Mouse (Mus musculus): ENCODE results near the gene Tmem131.
"Not testable (repeated sequence)": the region's sequence is repeated elsewhere in the genome, so short reads cannot be mapped to it uniquely, and the experiment has no call there.

Gene Tmem131

GRCm38 (mm10) chr1:36915200-36915580 is 28.3 kb downstream of the Tmem131 start:
- DNase-seq, result no peak

GRCm38 (mm10) chr1:36914455-36915199 is 28.8 kb downstream of the Tmem131 start:
- DNase-seq, result peak; percentile 64

GRCm38 (mm10) chr1:36913806-36914205 is 29.7 kb downstream of the Tmem131 start:
- no peak for DNase-seq

- no peak for DNase-seq
These were observed 31.2 kb downstream of the Tmem131 start for GRCm38 (mm10) chr1:36912239-36912638.

- DNase-seq, result no peak
These were observed 31.9 kb downstream of the Tmem131 start for GRCm38 (mm10) chr1:36911603-36912002.

GRCm38 (mm10) chr1:36910397-36910796 is 33.1 kb downstream of the Tmem131 start:
- DNase-seq, result no peak

GRCm38 (mm10) chr1:36909965-36910364 is 33.5 kb downstream of the Tmem131 start:
- not testable (repeated sequence) for DNase-seq

- DNase-seq, result no peak
These were observed 38.2 kb downstream of the Tmem131 start for GRCm38 (mm10) chr1:36905216-36905615.

GRCm38 (mm10) chr1:36904489-36904888 is 39.0 kb downstream of the Tmem131 start:
- no peak for DNase-seq

GRCm38 (mm10) chr1:36904084-36904451 is 39.4 kb downstream of the Tmem131 start:
- no peak for DNase-seq

GRCm38 (mm10) chr1:36903376-36904083 is 39.9 kb downstream of the Tmem131 start:
- no peak for DNase-seq

- DNase-seq, result no peak
These were observed 40.7 kb downstream of the Tmem131 start for GRCm38 (mm10) chr1:36902533-36903315.

GRCm38 (mm10) chr1:36899622-36900021 is 43.8 kb downstream of the Tmem131 start:
- DNase-seq, result no peak

GRCm38 (mm10) chr1:36896423-36896822 is 47.0 kb downstream of the Tmem131 start:
- DNase-seq, result no peak

- no peak for DNase-seq
These were observed 48.0 kb downstream of the Tmem131 start for GRCm38 (mm10) chr1:36895452-36895851.

- no peak for DNase-seq
These were observed 49.3 kb downstream of the Tmem131 start for GRCm38 (mm10) chr1:36894136-36894535.

GRCm38 (mm10) chr1:36893720-36894119 is 49.7 kb downstream of the Tmem131 start:
- not testable (repeated sequence) for DNase-seq

GRCm38 (mm10) chr1:36893146-36893545 is 50.3 kb downstream of the Tmem131 start:
- peak; percentile 28 for DNase-seq

GRCm38 (mm10) chr1:36892461-36892860 is 51.0 kb downstream of the Tmem131 start:
- DNase-seq, result no peak

- no peak for DNase-seq
These were observed 54.5 kb downstream of the Tmem131 start for GRCm38 (mm10) chr1:36889016-36889415.

GRCm38 (mm10) chr1:36887172-36887571 is 56.3 kb downstream of the Tmem131 start:
- DNase-seq, result no peak

- DNase-seq, result no peak
These were observed 57.0 kb downstream of the Tmem131 start for GRCm38 (mm10) chr1:36886489-36886888.

GRCm38 (mm10) chr1:36884536-36884935 is 58.9 kb downstream of the Tmem131 start:
- no peak for DNase-seq

- DNase-seq, result no peak
These were observed 59.7 kb downstream of the Tmem131 start for GRCm38 (mm10) chr1:36883805-36884204.

Data from kidney, adult 11 months (tissue).